Mouse (Mus musculus) gastrocnemius, postnatal 36 days (tissue): ENCODE measurements around the gene Gm20716. TPM values are rescaled to one million over a fixed set of nuclear protein-coding genes. Genes with fewer than 3 reads are reported as not detected.

Experiments
- DNase-seq, 2 experiments: peaks; one replicate each; pipeline ENCODE4 v3.0.0; 2022
- intact Hi-C: fragments of 180-260 bp; cut with DNase I; formaldehyde crosslinking; loops from one replicate; pipeline ENCODE4 v1.15.1; 2025
- long read RNA-seq, 2 experiments: library from polyadenylated mRNA; stranded (forward); transcript quantifications; one replicate each; pipeline ENCODE4 v2.0.0; 2021
- total RNA-seq, 2 experiments: library from RNA; stranded (reverse); gene quantifications; 2 replicates each; pipeline ENCODE4 v1.2.3; 2021

Gm20716 gene
- 10 to 100 TPM in 1 of 2 experiments, 1 to 10 TPM in 1; 8.2 to 10.9 TPM for total RNA-seq
- long read RNA-seq, experiment 1, partial matches to known transcripts: 103 of 116 reads
- long read RNA-seq, experiment 1, other reads (novel, unspliced or antisense): 13 of 116 reads
- long read RNA-seq, experiment 2, partial matches to known transcripts: 113 of 122 reads
- long read RNA-seq, experiment 2, other reads (novel, unspliced or antisense): 9 of 122 reads

GRCm38 (mm10) chr2:168230026-168230728 is at the start of gene Gm20716, which contains the start of the genes Dpm1 and Mocs3:
Gene Gm20716 (minus strand): TSS chr2:168230364.
Gene Dpm1 (minus strand): TSS chr2:168230591.
Gene Mocs3 (plus strand): TSS chr2:168230622.
- intact Hi-C loops: no loop called here
- DNase-seq: peak; percentile 67 to 90

- peak; percentile 47 to 52 for DNase-seq
- intact Hi-C loops: loop anchor here (2.0 kb wide), 1 partner anchor 170 kb away; no protein-coding TSS in a partner anchor
Observed at GRCm38 (mm10) chr2:168274374-168274935, 44.3 kb upstream of the Gm20716 start.

DNA sequence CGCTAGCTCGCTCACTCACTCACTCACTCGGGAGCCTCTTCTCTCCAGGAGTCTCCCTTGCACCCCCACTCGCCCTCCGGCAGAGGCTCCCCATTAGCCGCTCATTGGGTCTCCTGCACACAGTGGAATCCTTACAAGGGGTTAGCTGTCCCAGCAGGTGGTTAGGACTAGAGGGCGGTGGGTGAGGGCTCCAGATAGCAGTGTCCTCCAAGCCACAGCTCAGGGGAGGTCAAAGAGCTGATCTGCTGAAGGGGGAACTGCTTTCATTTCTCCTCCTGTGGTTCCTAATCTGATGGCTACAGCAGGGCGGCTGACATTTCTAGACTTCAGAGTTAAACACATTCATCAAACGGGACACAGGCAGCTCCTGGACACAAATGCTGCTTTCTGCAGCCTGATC is 43.2 kb upstream of the Gm20716 start:
- intact Hi-C loops: no loop called here

GRCm38 (mm10) chr2:168268033-168268432 is 37.9 kb upstream of the Gm20716 start:
- intact Hi-C loops: no loop called here
- no peak for DNase-seq

More for the DNA sequence above, 43.2 kb upstream of the Gm20716 start:
- no peak for DNase-seq

DNA sequence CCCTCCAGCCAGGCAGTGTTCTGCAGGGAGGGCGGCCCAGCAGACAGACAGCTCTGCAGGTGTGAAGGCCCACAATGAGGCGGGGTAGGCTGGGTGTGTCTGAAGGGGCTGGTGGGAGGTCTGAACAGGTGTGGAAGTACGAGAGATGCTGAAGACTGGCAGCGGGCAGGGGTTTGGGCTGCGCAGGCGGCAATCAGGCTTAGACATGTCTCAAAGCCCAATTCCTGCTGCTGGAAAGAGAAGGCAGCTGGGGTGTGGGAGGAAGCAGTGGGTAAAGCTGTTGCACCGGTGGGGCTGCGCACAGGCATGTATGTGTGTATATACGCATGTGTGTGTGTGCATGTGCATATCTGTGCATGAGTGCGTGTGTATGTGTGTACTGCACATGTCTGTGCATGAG is 30.7 kb upstream of the Gm20716 start:
- intact Hi-C loops: no loop called here
- no peak for DNase-seq

- DNase-seq: no peak
- intact Hi-C loops: no loop called here
Observed at GRCm38 (mm10) chr2:168260124-168260523, 30.0 kb upstream of the Gm20716 start.

DNA sequence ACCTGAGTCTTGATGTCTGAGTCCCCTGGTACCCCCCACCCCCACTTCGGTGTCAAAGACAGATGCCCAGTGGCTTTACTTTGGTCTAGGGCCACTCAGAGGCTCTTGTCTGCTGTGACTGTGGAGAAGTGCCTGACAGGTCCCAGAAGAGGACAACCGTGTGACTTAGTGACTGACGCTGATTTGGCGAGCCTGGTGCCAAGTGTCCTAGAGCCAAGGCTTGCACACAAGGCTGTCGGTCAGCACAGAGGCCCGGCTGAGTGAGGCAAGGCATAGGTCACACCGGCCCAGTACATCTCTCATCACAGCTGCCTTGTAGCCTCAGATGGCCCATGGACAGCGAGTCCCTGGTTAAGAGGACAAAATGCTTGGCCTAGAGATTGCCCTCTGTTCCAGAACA is 28.9 kb upstream of the Gm20716 start:
- intact Hi-C loops: no loop called here
- no peak for DNase-seq

- DNase-seq: no peak
- intact Hi-C loops: no loop called here
Observed at GRCm38 (mm10) chr2:168257188-168257587, 27.0 kb upstream of the Gm20716 start.

GRCm38 (mm10) chr2:168256506-168256905 is 26.3 kb upstream of the Gm20716 start:
- intact Hi-C loops: no loop called here

DNA sequence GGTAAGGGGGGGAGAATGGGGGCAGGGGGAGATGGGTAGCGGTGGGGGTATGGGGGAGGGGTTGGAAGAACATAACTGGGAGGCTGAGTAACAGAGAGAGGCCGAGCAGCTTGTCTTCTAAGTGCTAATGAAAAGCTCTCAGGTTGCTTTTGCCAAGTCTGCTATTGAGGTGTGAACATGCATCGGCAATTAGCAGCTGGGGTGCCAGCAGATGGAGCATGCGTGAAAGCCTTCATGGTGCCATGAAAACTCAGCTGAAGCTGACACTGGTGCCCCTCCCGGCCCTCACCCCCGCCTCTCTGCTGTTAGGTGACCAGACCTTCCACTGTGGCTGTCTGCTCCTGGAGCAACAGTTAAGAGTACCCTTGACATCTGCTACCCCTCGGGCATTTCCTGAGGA is 23.7 kb upstream of the Gm20716 start:
- DNase-seq: no peak
- intact Hi-C loops: no loop called here

More at GRCm38 (mm10) chr2:168256506-168256905, 26.3 kb upstream of the Gm20716 start:
- DNase-seq: no peak

DNA sequence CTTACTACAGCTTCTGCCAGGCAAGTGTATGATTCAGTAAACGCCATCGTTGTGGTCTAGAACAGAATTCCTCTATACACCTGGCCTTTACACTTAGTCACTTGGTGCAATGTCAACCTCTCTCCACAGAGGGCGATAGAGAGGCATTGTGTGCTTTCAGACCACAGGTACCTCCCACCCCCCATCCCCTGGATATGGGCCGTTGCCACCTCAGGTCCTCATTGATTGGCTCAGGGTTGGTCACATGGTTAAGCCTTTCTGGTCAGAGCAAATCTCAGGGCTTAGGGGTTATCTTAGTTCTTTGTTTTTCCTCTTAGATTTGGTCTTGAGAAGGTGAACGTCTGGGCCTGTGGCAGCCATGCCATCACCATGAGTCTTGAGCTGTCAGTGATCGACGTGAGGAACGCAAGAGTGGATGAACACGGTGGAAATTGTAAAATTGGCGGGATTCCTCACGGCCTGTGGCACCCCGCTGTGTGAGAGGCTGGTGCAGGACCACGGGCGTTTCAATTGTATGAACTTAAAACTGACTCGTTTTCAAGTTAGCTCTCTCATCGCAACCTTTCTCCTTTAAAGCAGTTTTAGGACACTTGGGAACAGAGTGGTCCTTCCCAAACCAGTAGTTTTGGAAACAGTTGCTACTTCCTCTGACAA is 22.6 kb upstream of the Gm20716 start:
- intact Hi-C loops: no loop called here

GRCm38 (mm10) chr2:168250270-168250669 is 20.1 kb upstream of the Gm20716 start:
- DNase-seq: peak; percentile 26 to 66
- intact Hi-C loops: loop anchor here (1.0 kb wide), 1 partner anchor 195 kb away; no protein-coding TSS in a partner anchor

More for the DNA sequence above, 22.6 kb upstream of the Gm20716 start:
- DNase-seq: no peak

DNA sequence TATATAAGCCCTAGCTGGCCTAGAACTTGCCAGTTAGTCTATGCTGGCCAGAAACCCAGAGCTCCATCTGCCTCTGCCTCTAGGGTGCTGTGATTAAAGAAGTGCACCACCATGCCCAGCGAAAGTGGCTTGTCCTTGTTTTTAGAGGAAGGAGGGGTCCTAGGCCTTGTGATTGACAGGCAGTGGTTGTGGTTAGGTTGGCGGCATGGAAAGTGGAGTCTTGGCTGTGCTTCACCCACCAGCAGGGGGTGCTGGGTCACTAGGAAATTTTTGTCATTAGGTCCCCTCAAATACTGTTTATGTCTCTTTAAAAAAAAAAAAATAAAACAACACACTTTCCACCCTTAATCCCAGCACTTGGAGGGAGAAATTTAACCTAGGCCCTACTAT is 18.7 kb upstream of the Gm20716 start:
- intact Hi-C loops: loop anchor here (10.0 kb wide), 1 partner anchor 386 kb away; no protein-coding TSS in a partner anchor
- no peak for DNase-seq

DNA sequence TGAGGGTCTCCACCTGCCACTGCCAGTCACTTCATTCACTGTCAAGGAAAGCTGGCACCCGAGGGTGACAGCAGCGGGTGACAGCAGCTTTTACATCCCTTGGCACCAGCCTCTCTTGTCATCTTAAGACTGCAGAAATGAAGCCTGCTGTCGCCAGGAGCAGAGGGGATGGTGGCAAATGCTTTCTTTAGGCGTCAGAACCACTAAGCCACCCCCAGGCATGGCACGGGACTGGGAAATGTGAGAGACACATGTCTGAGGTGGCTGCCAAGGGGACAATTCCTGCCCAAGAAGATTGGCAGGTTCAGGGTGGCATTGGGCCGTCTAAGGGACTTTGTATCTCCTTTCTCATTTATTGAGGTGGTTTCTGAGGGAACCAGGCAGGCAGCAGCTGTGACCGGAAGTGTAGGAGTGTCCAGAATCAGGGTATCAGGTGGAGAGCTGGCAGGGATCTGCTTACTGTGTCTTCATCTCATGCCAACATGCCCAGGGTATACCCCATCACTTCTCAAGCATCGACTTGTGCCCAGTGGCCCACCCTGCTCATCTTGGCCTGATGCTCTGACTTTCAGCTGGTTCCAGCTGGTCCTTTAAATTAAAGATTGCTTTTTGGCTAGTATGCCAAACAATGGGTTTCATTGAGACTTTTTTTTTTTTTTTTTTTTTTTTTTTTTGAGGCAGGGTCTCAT is 18.1 kb upstream of the Gm20716 start:
- DNase-seq: no peak
- intact Hi-C loops: loop anchor here (10.0 kb wide), 1 partner anchor 386 kb away; no protein-coding TSS in a partner anchor

GRCm38 (mm10) chr2:168245571-168245970 is 15.4 kb upstream of the Gm20716 start:
- intact Hi-C loops: loop anchor here (10.0 kb wide), 1 partner anchor 389 kb away; no protein-coding TSS in a partner anchor
- no peak for DNase-seq

DNA sequence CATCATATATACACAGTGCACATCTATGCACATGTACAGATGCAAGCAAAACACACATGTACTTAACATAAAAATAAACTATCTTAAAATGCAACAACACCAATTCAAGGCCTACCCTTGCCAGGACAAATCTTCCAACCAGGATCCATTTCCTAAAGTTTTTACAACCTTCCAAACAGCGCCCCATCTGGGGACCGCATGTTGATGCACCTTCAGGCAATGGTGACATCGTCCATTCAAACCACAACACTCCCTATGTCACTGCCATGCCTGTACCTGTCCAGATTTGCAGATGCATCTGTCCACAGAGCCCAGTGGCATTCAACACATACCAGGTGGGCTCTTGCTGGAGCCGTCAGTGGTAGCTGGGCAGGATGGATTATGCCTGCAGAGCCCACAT is 13.1 kb upstream of the Gm20716 start:
- DNase-seq: no peak
- intact Hi-C loops: loop anchor here (10.0 kb wide), 1 partner anchor 392 kb away; no protein-coding TSS in a partner anchor

- intact Hi-C loops: loop anchor here (10.0 kb wide), 1 partner anchor 392 kb away; no protein-coding TSS in a partner anchor
- no peak for DNase-seq
Observed at GRCm38 (mm10) chr2:168242841-168243240, 12.7 kb upstream of the Gm20716 start.

DNA sequence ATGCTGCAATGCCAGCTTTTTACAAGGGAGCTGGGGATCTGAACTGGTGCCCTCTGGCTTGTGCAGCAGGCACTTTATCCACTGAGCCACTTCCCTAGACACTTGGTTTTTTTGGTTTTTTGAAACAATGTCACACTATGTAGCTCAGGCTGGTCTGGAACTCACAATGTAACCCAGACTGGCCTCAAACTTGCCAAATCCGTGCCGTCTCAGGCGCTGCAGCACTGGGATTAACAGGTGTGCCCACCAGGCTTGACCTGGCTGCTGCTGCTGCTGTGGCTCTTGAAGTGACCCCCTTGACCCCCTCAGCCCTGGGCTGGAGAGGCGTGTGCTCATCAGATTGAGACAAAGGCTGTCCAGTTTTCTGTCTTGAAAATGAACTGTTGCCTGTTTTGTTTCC is 8.2 kb upstream of the Gm20716 start:
- no peak for DNase-seq
- intact Hi-C loops: no loop called here

GRCm38 (mm10) chr2:168233286-168233685 is 3.1 kb upstream of the Gm20716 start:
- intact Hi-C loops: no loop called here
- DNase-seq: no peak

DNA sequence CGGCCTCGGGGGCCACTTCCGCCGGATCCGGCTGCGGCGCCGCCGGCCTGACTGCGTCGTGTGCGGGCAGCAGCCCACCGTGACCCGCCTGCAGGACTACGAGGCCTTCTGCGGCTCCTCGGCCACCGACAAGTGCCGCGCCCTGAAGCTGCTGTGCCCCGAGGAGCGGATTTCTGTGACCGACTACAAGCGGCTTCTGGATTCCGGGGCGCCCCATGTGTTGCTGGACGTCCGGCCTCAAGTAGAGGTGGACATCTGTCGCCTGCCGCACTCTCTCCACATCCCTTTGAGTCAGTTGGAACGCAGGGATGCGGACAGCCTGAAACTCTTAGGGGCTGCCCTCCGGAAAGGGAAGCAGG is 1.3 kb upstream of the Gm20716 start:
- DNase-seq: no peak
- intact Hi-C loops: no loop called here
